Mouse (Mus musculus) heart, adult 2 months (tissue): ENCODE data around the gene Tstd2.

ENCODE experiments used
- CTCF ChIP-seq: fragments of 200-600 bp; IDR thresholded peaks from 2 replicates; pipeline ENCODE4 v1.8.1; 2022; ENCODE audit warnings: antibody characterized with exemption, mild to moderate bottlenecking, moderate library complexity
- POLR2A ChIP-seq: fragments of 200-500 bp; IDR thresholded peaks from 2 replicates; pipeline ENCODE4 v1.6.1; 2011; ENCODE audit warnings: mild to moderate bottlenecking, low read depth, low read length, control low read depth; ENCODE audit not compliant: insufficient read depth

DNA sequence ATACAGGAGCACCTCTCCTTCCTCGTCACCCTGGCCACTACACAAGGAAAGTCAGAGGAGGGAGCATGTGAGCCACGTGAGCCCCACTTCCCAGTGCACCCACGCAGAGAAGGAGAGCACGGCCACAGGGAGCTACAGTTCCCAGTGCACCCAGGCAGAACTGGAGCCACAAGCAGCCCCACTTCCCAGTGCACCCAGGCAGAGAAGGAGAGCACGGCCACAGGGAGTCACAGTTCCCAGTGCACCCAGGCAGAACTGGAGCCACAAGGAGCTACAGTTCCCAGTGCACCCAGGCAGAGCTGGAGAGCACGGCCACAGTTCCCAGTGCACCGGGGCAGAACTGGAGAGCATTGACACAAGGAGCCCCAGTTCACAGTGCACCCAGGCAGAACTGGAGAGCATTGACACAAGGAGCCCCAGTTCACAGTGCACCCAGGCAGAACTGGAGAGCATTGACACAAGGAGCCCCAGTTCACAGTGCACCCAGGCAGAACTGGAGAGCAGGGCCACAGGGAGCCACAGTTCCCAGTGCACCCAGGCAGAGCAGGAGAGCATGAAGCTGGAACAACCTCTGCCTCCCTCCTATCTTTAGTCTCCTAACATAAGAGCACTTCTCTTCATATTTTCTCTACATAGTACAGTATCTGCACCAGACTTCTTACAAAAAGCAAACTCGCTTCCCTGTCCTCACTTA lies 9.0 kb downstream of the Tstd2 start:
- TF ChIP-seq CTCF (no peak), POLR2A (no peak)
